Mouse (Mus musculus) hindbrain, embryonic 13.5 days (tissue): ENCODE data around the gene Vmn1r63. TPM values are rescaled to one million over a fixed set of nuclear protein-coding genes. Genes with fewer than 3 reads are reported as not detected.
"Not testable (repeated sequence)": the region's sequence is repeated elsewhere in the genome, so short reads cannot be mapped to it uniquely, and the experiment has no call there.

ENCODE experiments used
- ATAC-seq: fragments of 200-750 bp; cut with Nextera tagmentation; 2 replicates; pipeline ENCODE4 v1.8.0; 2017; ENCODE audit warnings: moderate TSS enrichment; ENCODE audit not compliant: low FRiP score
- H3K27ac ChIP-seq: fragments of 300-500 bp; sonication (generic); 2 replicates; pipeline ENCODE4 v1.5.1; 2015; ENCODE audit warnings: inconsistent platforms, mild to moderate bottlenecking, moderate library complexity
- H3K27me3 ChIP-seq: fragments of 300-500 bp; sonication (generic); 2 replicates; pipeline ENCODE4 v1.6.1; 2015; ENCODE audit warnings: mild to moderate bottlenecking, inconsistent platforms
- H3K36me3 ChIP-seq: fragments of 300-500 bp; sonication (generic); 2 replicates; pipeline ENCODE4 v1.6.1; 2015; ENCODE audit warnings: mild to moderate bottlenecking, inconsistent platforms
- H3K4me1 ChIP-seq: fragments of 300-500 bp; sonication (generic); replicated peaks from 2 replicates; pipeline ENCODE4 v1.6.1; 2015; ENCODE audit warnings: inconsistent platforms
- H3K4me2 ChIP-seq: fragments of 300-500 bp; sonication (generic); 2 replicates; pipeline ENCODE4 v1.6.1; 2015; ENCODE audit warnings: inconsistent platforms, mild to moderate bottlenecking, moderate library complexity
- H3K4me3 ChIP-seq: fragments of 300-500 bp; sonication (generic); 2 replicates; pipeline ENCODE4 v1.5.1; 2015; ENCODE audit warnings: mild to moderate bottlenecking, inconsistent platforms
- H3K9ac ChIP-seq: fragments of 300-500 bp; sonication (generic); 2 replicates; pipeline ENCODE4 v1.6.1; 2015; ENCODE audit warnings: mild to moderate bottlenecking, inconsistent platforms
- H3K9me3 ChIP-seq: fragments of 300-500 bp; sonication (generic); 2 replicates; pipeline ENCODE4 v1.6.1; 2016; ENCODE audit warnings: inconsistent platforms
- WGBS: fragments of 180-500 bp; shearing (Covaris S2); methylation state at CpG from one replicate; pipeline ENCODE4 v1.1.7; 2015; 5-methylcytosine and 5-hydroxymethylcytosine counted together
- polyA plus RNA-seq: library from polyadenylated mRNA; unstranded; fragments of >200 nt; fragmentation: Nextera tagmentation; extraction: Ambion mirVana; gene quantifications from 2 replicates; pipeline ENCODE4 v1.2.1, GENCODE M21; 2015

Vmn1r63 gene
- polyA plus RNA-seq, result not detected in 2 replicates

- WGBS, result no CpG with 5 or more reads among the region's 2 CpGs
- ATAC-seq, result not testable (repeated sequence)
Measured at GRCm38 (mm10) chr7:5805345-5805744, at the start of gene Vmn1r63. TSS of gene Vmn1r63 (minus strand) at chr7:5805445.

More at GRCm38 (mm10) chr7:5805345-5805744, at the start of gene Vmn1r63:
- H3K9me3 ChIP-seq, H3K27me3 ChIP-seq, H3K4me2 ChIP-seq, H3K9ac ChIP-seq, H3K4me3 ChIP-seq, H3K36me3 ChIP-seq, H3K4me1 ChIP-seq, H3K27ac ChIP-seq: not testable (repeated sequence)

Other genes starting within 250 kb of the Vmn1r63 start
- gene Vmn1r61, start 192.2 kb downstream of the Vmn1r63 start, polyA plus RNA-seq, result not detected in 2 replicates
- gene Vmn1r62, start 131.8 kb downstream of the Vmn1r63 start, polyA plus RNA-seq, result not detected in 2 replicates
- gene Vmn1r64, start 79.1 kb upstream of the Vmn1r63 start, polyA plus RNA-seq, result not detected in 2 replicates
- not detected in 2 replicates for gene Vmn1r65, start 205.6 kb upstream of the Vmn1r63 start, polyA plus RNA-seq
- gene Nlrp4c, start 239.7 kb upstream of the Vmn1r63 start, polyA plus RNA-seq, result not detected in 2 replicates